Mouse (Mus musculus) lung, adult 2 months (tissue): Measurements from ENCODE around the gene Pltp.

Experiments
- CTCF ChIP-seq: fragments of 200-500 bp; IDR thresholded peaks from 2 replicates; pipeline ENCODE4 v1.5.1; 2011; ENCODE audit warnings: mild to moderate bottlenecking, low read length, control low read depth; ENCODE audit not compliant: insufficient read depth
- POLR2A ChIP-seq: fragments of 200-500 bp; IDR thresholded peaks from 2 replicates; pipeline ENCODE4 v1.6.1; 2011; ENCODE audit warnings: low read depth, mild to moderate bottlenecking, control low read depth, low read length, borderline replicate concordance; ENCODE audit errors: extremely low read depth

DNA sequence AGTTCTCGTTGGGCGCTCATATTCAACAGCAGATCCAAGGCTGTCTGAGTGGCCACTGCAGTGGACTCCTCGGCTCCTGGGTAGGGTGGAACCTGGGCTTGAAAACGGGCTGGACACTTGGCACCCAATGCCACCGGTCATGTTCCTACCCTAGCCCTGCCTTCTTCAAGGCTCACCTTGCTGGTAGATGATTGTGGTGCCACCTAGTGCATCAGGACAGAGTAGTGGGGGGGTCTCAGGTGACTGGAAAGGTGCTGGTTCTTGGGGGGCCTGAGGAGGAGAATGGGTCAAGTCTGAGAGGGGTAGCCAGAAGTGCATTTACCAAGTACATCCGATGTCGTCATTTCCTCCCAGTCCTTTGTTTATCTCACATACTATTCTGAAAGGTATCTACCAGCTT lies 40.5 kb upstream of the Pltp start:
- TF ChIP-seq CTCF (no peak), POLR2A (no peak)
